Mouse (Mus musculus): ENCODE results near the gene Lgals3bp. TPM values are rescaled to one million over a fixed set of nuclear protein-coding genes. Genes with fewer than 3 reads are reported as not detected.

Gene Lgals3bp
- total and polyA plus RNA-seq, 3 experiments = 67.3 to 338 (median 146) TPM

DNA sequence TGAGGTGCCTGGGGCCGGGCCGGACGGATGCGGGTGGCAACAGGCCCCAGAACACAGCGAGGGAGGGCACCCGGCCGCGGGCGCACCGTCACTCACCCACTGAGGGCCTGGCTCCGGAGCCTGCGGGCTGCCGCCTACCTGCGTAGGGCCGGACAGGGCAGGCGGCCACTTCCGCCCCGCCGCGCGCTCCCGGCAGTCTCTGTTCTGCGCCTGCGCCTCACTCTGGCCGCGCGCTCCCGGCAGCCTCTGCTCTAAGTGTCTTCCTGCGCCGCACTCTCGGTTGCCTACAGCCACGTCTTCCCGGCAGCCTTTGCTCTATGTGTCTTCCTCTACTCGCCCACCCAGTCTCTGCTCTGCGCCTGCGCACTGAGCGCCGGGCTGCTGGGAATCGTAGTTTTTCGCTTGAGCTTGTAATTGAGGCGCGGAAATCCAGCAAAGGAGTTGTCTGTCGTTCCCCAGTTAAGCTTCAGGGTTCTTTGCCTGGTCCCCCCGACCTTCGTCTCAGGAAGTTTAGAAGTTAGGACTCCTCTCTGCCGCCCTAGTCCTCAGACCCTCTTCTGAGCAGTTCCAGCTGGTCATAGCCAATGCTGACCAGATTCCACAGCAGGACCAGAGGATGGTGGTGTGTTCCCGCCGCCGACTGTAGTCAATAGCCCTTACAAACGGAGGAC, 17.1 kb upstream of the Lgals3bp start, which contains the start of gene Cant1:
Gene Cant1 (minus strand): TSS at position 253 of the 671 bp plus-strand sequence.
- H3K4me1 ChIP-seq (ENCODE audit: control insufficient read depth in 1 of 2, insufficient read depth in 2 of 2) = peaks cover 23 to 47% of the 10 kb centered on the region in 2 experiments
- peaks cover 8% of the 10 kb centered on the region for H3K27me3 ChIP-seq (replicated peaks)
- H3K27ac ChIP-seq (ENCODE audit: insufficient read depth, low read depth) = peak within 1 kb of the TSS; percentile 26
- H3K9ac ChIP-seq (ENCODE audit: insufficient read depth, low read depth) = peak within 1 kb of the TSS; percentile 89
- H3K4me2 ChIP-seq (ENCODE audit: insufficient read depth, low read depth, poor library complexity, severe bottlenecking) = peak within 1 kb of the TSS; percentile 86
- TF ChIP-seq MEF2A (IDR thresholded peaks at IDR 0.05; ENCODE audit: borderline replicate concordance, low read depth, low read length) = peak; percentile 77; the same call in 1 of the 2 replicates
- no peak for TF ChIP-seq ZNF384 (IDR thresholded peaks at IDR 0.05; ENCODE audit: low read depth, low read length)
- TF ChIP-seq MAX (IDR thresholded peaks at IDR 0.05; ENCODE audit: low read length) = peak; percentile 67; the same call in 1 of the 2 replicates
- peak; percentile 39; the same call in 1 of the 2 replicates for TF ChIP-seq MXI1 (IDR thresholded peaks at IDR 0.05; ENCODE audit: low read depth, low read length)
- peak; percentile 53; the same call in 1 of the 2 replicates for TF ChIP-seq MYC (IDR thresholded peaks at IDR 0.05; ENCODE audit: low read depth, low read length)
- TF ChIP-seq CHD2 (IDR thresholded peaks at IDR 0.05; ENCODE audit: low read length) = 0 out of 2 replicates have a peak, but pooled peaks have one; percentile 12
- TF ChIP-seq ZC3H11A (IDR thresholded peaks at IDR 0.05; ENCODE audit: low read depth, low read length) = no peak
- no peak for TF ChIP-seq MAZ (IDR thresholded peaks at IDR 0.05; ENCODE audit: low read depth, low read length)
- no peak for TF ChIP-seq JUN (IDR thresholded peaks at IDR 0.05; ENCODE audit: insufficient read depth, low read depth, low read length)
- peak; percentile 99; the same call in 1 of the 2 replicates for TF ChIP-seq KAT2A (IDR thresholded peaks at IDR 0.05; ENCODE audit: insufficient replicate concordance, low read length)
- TF ChIP-seq SMC3 (IDR thresholded peaks at IDR 0.05; ENCODE audit: low read depth, low read length) = no peak
- TF ChIP-seq ZKSCAN1 (IDR thresholded peaks at IDR 0.05; ENCODE audit: borderline replicate concordance, low read depth, low read length) = no peak
- peak; percentile 97 for TF ChIP-seq ZMIZ1 (IDR thresholded peaks at IDR 0.05; ENCODE audit: low read depth, low read length)
- no peak for TF ChIP-seq CTCF (conservative IDR thresholded peaks at IDR 0.05 in 1 of 2, IDR thresholded peaks at IDR 0.05 in 1 of 2; ENCODE audit: low read depth in 2 of 2, low read length in 2 of 2)
- TF ChIP-seq RAD21 (IDR thresholded peaks at IDR 0.05; ENCODE audit: low read depth, low read length) = no peak
- 0 out of 2 replicates have a peak, but pooled peaks have one; percentile 58 for TF ChIP-seq TBP (conservative IDR thresholded peaks at IDR 0.05; ENCODE audit: low read depth, low read length)
- TF ChIP-seq NELFE (IDR thresholded peaks at IDR 0.05; ENCODE audit: low read depth, low read length) = peak; percentile 97
- TF ChIP-seq GABPA (IDR thresholded peaks at IDR 0.05; ENCODE audit: insufficient replicate concordance, low read depth, low read length) = peak; percentile 93; the same call in 1 of the 2 replicates
- peak; percentile 77 for TF ChIP-seq POLR2AphosphoS2 (IDR thresholded peaks at IDR 0.05; ENCODE audit: low read depth, low read length)
- TF ChIP-seq MAFK (IDR thresholded peaks at IDR 0.05; ENCODE audit: insufficient replicate concordance, low read length) = no peak
- peak; percentile 100 for TF ChIP-seq ELF1 (IDR thresholded peaks at IDR 0.05; ENCODE audit: low read depth, low read length)
- peak; percentile 96 for TF ChIP-seq NRF1 (IDR thresholded peaks at IDR 0.05; ENCODE audit: low read depth, low read length)
- TF ChIP-seq IRF4 (IDR thresholded peaks at IDR 0.05; ENCODE audit: low read depth, low read length) = peak; percentile 77
- peak; percentile 93 for TF ChIP-seq TCF12 (IDR thresholded peaks at IDR 0.05; ENCODE audit: low read depth, low read length)
- no peak for TF ChIP-seq EP300 (IDR thresholded peaks at IDR 0.05; ENCODE audit: low read length)
- 0 out of 2 replicates have a peak, but pooled peaks have one; percentile 60 for TF ChIP-seq E2F4 (IDR thresholded peaks at IDR 0.05; ENCODE audit: insufficient replicate concordance, low read depth, low read length)
- peak; percentile 77 for TF ChIP-seq SIN3A (IDR thresholded peaks at IDR 0.05; ENCODE audit: low read length)
- no peak for TF ChIP-seq CHD1 (IDR thresholded peaks at IDR 0.05; ENCODE audit: low read depth, low read length)
- peak; percentile 99 for TF ChIP-seq HCFC1 (IDR thresholded peaks at IDR 0.05; ENCODE audit: low read depth, low read length)
- no peak for TF ChIP-seq RCOR1 (conservative IDR thresholded peaks at IDR 0.05; ENCODE audit: low read depth, low read length)
- TF ChIP-seq PAX5 (IDR thresholded peaks at IDR 0.05; ENCODE audit: low read length) = no peak
- TF ChIP-seq ETS1 (conservative IDR thresholded peaks at IDR 0.05; ENCODE audit: low read depth, low read length) = no peak
- no peak for TF ChIP-seq USF2 (conservative IDR thresholded peaks at IDR 0.05; ENCODE audit: low read depth, low read length)
- no peak for TF ChIP-seq USF1 (IDR thresholded peaks at IDR 0.05; ENCODE audit: low read depth, low read length)
- TF ChIP-seq BHLHE40 (IDR thresholded peaks at IDR 0.05; ENCODE audit: low read depth, low read length) = no peak
- peak; percentile 94 for TF ChIP-seq POLR2A (IDR thresholded peaks at IDR 0.05; ENCODE audit: low read depth, low read length)
- TF ChIP-seq UBTF (IDR thresholded peaks at IDR 0.05; ENCODE audit: low read depth, low read length) = 0 out of 2 replicates have a peak, but pooled peaks have one; percentile 52
- TF ChIP-seq JUND (conservative IDR thresholded peaks at IDR 0.05; ENCODE audit: low read depth, low read length) = no peak
- DNase-seq (ENCODE audit: extremely low read depth) = peak; percentile 100
- H3K4me3 ChIP-seq (replicated peaks in 1 of 3; ENCODE audit: low read depth in 2 of 3, low read length in 2 of 3, poor library complexity in 1 of 3) = peak within 1 kb of the TSS; percentile 76 to 94 (median 81)
- dilution Hi-C loops (cut with MboI; ENCODE audit: extremely low pct_ligation_motif_present, extremely low pct_unique_long_range_greater_than_20kb, low sequenced_read_pairs) = no loop called here
- in situ Hi-C loops (cut with MboI; ENCODE audit: low pct_ligation_motif_present, low pct_unique_long_range_greater_than_20kb, low sequenced_read_pairs) = no loop called here
- peaks cover 28 to 36% of the 10 kb centered on the region in 2 experiments for H3K36me3 ChIP-seq (replicated peaks in 1 of 2; ENCODE audit: control insufficient read depth in 1 of 2, insufficient read depth in 1 of 2, low read length in 1 of 2)
- H3K9me3 ChIP-seq (replicated peaks; ENCODE audit: low read length) = no peaks in the 10 kb centered on the region
- peaks cover 16% of the 10 kb centered on the region for H3K79me2 ChIP-seq (replicated peaks; ENCODE audit: control insufficient read depth, extremely low read depth, insufficient read depth, poor library complexity, severe bottlenecking)

Measured in CH12.LX (cell line).